Mouse (Mus musculus): Measurements from ENCODE around the gene Mbnl2.

DNA sequence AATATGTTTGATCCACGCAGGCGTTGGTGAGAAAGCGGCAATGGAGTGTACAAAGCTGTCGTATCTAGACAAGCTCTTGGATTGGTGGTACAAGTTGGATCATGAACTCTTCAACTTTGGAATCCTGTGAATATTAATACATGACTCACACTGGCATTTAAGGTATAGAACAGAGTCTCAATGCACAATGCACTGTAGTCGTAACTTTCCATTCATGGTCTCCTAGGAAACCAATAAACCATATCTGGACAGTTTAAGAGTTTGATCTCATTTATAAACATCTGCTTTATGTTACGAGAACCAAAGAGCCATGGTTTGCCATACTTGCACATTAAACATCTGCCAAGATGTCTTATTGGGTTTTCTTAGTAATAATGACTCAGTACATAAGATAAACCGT, 66.9 kb downstream of the Mbnl2 start:
- TF ChIP-seq CTCF (IDR thresholded peaks at IDR 0.05 in 2 of 3, conservative IDR thresholded peaks at IDR 0.05 in 1 of 3; ENCODE audit: control insufficient read depth in 1 of 3, insufficient read depth in 1 of 3, low read depth in 2 of 3, low read length in 3 of 3, poor library complexity in 1 of 3, severe bottlenecking in 1 of 3) (no peak), ZKSCAN1 (IDR thresholded peaks at IDR 0.05; ENCODE audit: low read depth, low read length) (no peak), ZC3H11A (IDR thresholded peaks at IDR 0.05; ENCODE audit: low read depth, low read length) (no peak)

Data from MEL (cell line).